Mouse (Mus musculus): ENCODE measurements around the gene Rnf113a2. TPM values are rescaled to one million over a fixed set of nuclear protein-coding genes. Genes with fewer than 3 reads are reported as not detected.
A peak's percentile ranks its signal among the peaks of the same experiment; 100 is the strongest.

The Rnf113a2 gene
- polyA plus RNA-seq, 1 experiment from 2014 or later = 21.1 TPM

DNA sequence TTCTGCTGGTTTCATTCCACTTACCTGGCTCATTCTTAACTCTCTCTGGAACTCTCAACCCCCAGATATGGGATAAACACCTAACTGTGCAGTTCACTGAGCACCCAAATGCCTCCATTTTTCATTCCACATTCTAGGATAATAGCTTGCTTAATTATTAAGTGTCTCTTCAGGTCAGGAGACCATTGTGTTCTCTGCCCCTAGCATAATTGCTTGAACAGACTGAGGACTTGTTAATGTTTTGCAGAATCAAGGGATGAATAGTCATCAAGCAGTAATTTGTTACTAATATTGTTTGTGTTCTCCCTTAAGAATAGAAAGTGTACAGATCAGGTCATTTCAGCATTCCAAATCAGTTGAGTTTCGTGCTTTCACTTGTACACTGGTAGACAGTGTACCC lies 30.4 kb downstream of the Rnf113a2 start:
- WGBS = 65% methylated on average over 1 of the region's 1 CpGs
- DNase-seq (no peak), ATAC-seq (ENCODE audit: insufficient read depth) (no peak)
- no peak for TF ChIP-seq CTCF (IDR thresholded peaks at IDR 0.05; ENCODE audit: low read depth)
- no peaks in the 10 kb centered on the region for H3K4me1 ChIP-seq (ENCODE audit: insufficient read depth)
- H3K27ac ChIP-seq (ENCODE audit: low read depth) = no peak overlapping the region
- H3K4me2 ChIP-seq = no peak overlapping the region
- H3K9ac ChIP-seq = no peak overlapping the region
- no peaks in the 10 kb centered on the region for H3K9me3 ChIP-seq (ENCODE audit: low read depth, low read length)
- no peaks in the 10 kb centered on the region for H3K27me3 ChIP-seq (ENCODE audit: insufficient read depth, low read length)
- H3K36me3 ChIP-seq (ENCODE audit: insufficient read depth) = no peaks in the 10 kb centered on the region
- H3K4me3 ChIP-seq (ENCODE audit: low read depth, low read length) = no peak overlapping the region

DNA sequence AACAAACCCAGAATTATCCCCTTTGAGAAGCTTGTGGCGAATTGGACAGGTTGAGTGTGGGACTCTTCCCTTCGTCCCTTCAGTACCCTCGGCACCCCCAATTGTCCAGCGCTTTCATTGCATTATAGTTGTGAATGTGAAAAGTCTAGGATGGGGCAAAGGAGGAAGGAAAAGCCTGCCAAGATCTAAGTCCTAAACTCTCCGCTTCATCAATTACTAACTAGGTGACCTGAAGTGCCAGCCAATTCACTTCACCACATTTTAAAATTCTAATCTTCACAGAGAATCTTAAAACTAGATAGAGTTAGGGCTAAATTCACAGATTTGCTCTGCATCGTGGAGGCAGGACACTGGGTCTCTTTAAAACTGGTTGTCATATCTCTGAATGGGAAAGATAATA lies 31.2 kb downstream of the Rnf113a2 start:
- H3K4me2 ChIP-seq = no peak overlapping the region
- ATAC-seq (ENCODE audit: insufficient read depth) (no peak), DNase-seq (no peak)
- no peaks in the 10 kb centered on the region for H3K36me3 ChIP-seq (ENCODE audit: insufficient read depth)
- H3K27me3 ChIP-seq (ENCODE audit: insufficient read depth, low read length) = no peaks in the 10 kb centered on the region
- no peaks in the 10 kb centered on the region for H3K4me1 ChIP-seq (ENCODE audit: insufficient read depth)
- no peak overlapping the region for H3K27ac ChIP-seq (ENCODE audit: low read depth)
- TF ChIP-seq CTCF (IDR thresholded peaks at IDR 0.05; ENCODE audit: low read depth) = no peak
- 79% methylated on average over 6 of the region's 6 CpGs for WGBS
- no peak overlapping the region for H3K4me3 ChIP-seq (ENCODE audit: low read depth, low read length)
- no peak overlapping the region for H3K9ac ChIP-seq
- no peaks in the 10 kb centered on the region for H3K9me3 ChIP-seq (ENCODE audit: low read depth, low read length)

DNA sequence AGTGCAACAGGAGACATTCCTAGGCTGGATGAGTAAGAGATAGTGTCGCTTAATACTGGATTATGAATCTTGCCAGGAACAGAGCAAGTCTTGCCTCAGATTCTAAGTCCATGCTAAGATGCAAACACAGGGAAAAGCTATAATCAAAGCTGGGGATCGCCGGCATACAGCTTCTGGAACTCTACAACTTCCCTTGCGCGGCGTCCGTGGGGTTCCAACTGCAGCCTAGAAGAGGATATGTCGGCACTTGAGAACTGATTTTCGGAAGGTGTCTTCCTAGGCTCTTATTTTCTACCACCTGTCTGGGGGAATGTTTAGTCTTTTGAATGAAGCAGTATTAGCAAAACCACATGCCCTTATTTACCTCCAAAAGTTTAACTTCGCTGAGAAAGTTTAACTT lies 32.9 kb downstream of the Rnf113a2 start:
- H3K4me2 ChIP-seq = peak overlapping the region; percentile 91
- no peaks in the 10 kb centered on the region for H3K9me3 ChIP-seq (ENCODE audit: low read depth, low read length)
- H3K9ac ChIP-seq = peak overlapping the region; percentile 61
- H3K36me3 ChIP-seq (ENCODE audit: insufficient read depth) = no peaks in the 10 kb centered on the region
- peak overlapping the region; percentile 76 for H3K4me3 ChIP-seq (ENCODE audit: low read depth, low read length)
- DNase-seq (no peak), ATAC-seq (ENCODE audit: insufficient read depth) (no peak)
- no peaks in the 10 kb centered on the region for H3K4me1 ChIP-seq (ENCODE audit: insufficient read depth)
- no peak for TF ChIP-seq CTCF (IDR thresholded peaks at IDR 0.05; ENCODE audit: low read depth)
- no peak overlapping the region for H3K27ac ChIP-seq (ENCODE audit: low read depth)
- no peaks in the 10 kb centered on the region for H3K27me3 ChIP-seq (ENCODE audit: insufficient read depth, low read length)
- 48% methylated on average over 10 of the region's 10 CpGs for WGBS

DNA sequence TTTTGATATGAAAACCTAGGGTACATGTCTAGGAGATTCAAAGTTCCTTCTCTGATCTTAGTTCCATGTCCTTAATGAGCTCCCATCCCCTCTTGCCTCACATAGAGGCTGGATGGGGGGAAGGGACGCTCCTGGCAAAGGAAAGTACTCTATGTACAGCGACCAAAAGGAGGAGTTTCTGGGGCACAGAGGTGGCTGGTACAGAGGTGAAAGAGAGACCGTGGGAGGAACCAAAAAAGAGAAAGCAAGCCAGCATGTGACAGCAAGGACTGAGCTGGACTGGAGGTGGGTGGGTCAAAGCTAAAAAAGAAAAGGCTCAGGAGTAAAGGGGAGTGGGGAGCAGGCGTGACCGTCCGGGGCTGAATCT lies 33.3 kb downstream of the Rnf113a2 start:
- no peak for ATAC-seq (ENCODE audit: insufficient read depth)

DNA sequence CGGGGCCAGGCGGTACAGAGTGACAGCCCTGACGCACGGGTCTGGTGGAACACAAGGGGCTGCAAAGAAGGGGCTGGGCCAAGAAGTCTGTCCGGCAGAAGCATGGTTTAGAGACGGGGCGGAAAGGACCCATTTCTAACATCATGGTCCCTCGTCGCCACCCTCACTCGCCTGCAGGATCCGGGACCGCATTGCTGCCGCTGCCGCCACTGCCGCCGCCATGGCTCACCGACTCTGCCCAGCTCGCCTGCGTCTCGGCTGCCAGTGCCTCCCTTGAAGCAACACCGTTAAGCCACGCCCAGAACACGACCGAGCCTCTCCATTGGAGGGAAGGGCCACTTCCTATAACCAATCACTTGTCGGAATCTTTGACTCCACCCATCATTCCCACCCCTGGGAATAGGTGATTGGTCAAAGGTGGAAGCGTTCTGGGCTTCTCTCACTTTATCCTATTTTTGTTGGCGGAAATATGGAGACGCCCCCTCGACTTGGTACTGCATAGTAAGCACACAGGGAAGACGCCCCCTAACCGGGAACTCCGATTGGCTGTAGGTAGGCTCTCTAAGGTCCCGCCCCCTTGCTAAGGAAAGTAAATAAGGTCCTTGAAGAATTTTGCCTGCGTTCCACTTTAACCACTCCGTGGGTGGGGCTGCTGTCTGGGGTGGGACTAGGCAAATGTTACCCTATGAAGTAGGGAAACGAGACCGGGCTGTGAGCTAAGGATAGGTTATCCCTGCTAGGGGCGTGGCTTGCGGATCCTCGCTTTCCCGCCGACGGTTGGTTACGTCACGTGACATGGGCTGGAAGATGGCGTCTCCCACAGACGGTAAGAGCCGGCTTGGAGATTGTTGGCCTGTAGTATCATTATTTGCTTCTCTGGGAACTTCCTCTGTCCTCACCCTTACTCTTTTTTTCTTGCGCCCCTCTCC lies 34.0 kb downstream of the Rnf113a2 start, which contains the start of the genes Aldh6a1 and Lin52:
TSS of gene Aldh6a1 (minus strand) at position 287 of the 929 bp plus-strand sequence.
TSS of gene Lin52 (plus strand) at position 705 of the 929 bp plus-strand sequence.
- Histone ChIP-seq H3K9me3 (ENCODE audit: low read depth, low read length) (no peaks in the 10 kb centered on the region), H3K4me1 (ENCODE audit: insufficient read depth) (no peaks in the 10 kb centered on the region), H3K27me3 (ENCODE audit: insufficient read depth, low read length) (no peaks in the 10 kb centered on the region), H3K36me3 (ENCODE audit: insufficient read depth) (no peaks in the 10 kb centered on the region), H3K9ac (peak within 1 kb of the TSS; percentile 66), H3K4me3 (ENCODE audit: low read depth, low read length) (peak within 1 kb of the TSS; percentile 76), H3K4me2 (peak within 1 kb of the TSS; percentile 91), H3K27ac (ENCODE audit: low read depth) (peak within 1 kb of the TSS; percentile 59)
- ATAC-seq (ENCODE audit: insufficient read depth) (peak; percentile 99), DNase-seq (peak; percentile 99)
- TF ChIP-seq CTCF (IDR thresholded peaks at IDR 0.05; ENCODE audit: low read depth) = no peak
- WGBS = under 1% methylated on average over 49 of the region's 49 CpGs

More for the DNA sequence above, 33.3 kb downstream of the Rnf113a2 start:
- Histone ChIP-seq H3K36me3 (ENCODE audit: insufficient read depth) (no peaks in the 10 kb centered on the region), H3K4me3 (ENCODE audit: low read depth, low read length) (peak overlapping the region; percentile 76), H3K4me2 (peak overlapping the region; percentile 91), H3K9me3 (ENCODE audit: low read depth, low read length) (no peaks in the 10 kb centered on the region), H3K9ac (peak overlapping the region; percentile 61), H3K27ac (ENCODE audit: low read depth) (peak overlapping the region; percentile 26; the same call in 1 of the 2 replicates), H3K27me3 (ENCODE audit: insufficient read depth, low read length) (no peaks in the 10 kb centered on the region), H3K4me1 (ENCODE audit: insufficient read depth) (no peaks in the 10 kb centered on the region)
- TF ChIP-seq CTCF (IDR thresholded peaks at IDR 0.05; ENCODE audit: low read depth) = no peak
- no peak for DNase-seq
- WGBS = 0% methylated on average over 6 of the region's 6 CpGs

DNA sequence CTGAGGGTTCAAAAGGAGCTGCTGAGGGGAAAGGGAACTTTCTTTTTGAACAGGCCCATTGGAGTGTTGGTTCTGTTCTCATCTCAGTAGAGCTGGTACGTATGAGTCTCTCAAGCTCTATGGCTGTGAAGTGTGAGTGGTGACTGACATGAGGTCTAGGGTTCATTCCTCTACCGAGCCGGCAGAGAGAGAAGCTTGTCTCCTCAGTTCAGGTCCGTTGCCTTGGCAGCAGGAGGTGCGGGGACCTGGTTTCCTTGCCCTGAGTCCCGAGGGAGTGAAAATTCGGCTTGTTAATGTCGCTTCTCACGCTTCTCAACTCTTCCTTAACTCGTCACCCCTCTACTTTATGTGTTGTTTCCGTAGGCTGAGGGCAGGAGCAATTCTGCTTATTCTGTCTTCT lies 34.8 kb downstream of the Rnf113a2 start:
- no peak for ATAC-seq (ENCODE audit: insufficient read depth)
- Histone ChIP-seq H3K27ac (ENCODE audit: low read depth) (peak overlapping the region; percentile 59; the same call in 1 of the 2 replicates), H3K4me1 (ENCODE audit: insufficient read depth) (no peaks in the 10 kb centered on the region), H3K4me3 (ENCODE audit: low read depth, low read length) (peak overlapping the region; percentile 76), H3K9me3 (ENCODE audit: low read depth, low read length) (no peaks in the 10 kb centered on the region), H3K27me3 (ENCODE audit: insufficient read depth, low read length) (no peaks in the 10 kb centered on the region), H3K36me3 (ENCODE audit: insufficient read depth) (0 out of 2 replicates have a peak, but pooled peaks cover 1% of the 10 kb centered on the region), H3K9ac (peak overlapping the region; percentile 66), H3K4me2 (peak overlapping the region; percentile 91)
- no peak for TF ChIP-seq CTCF (IDR thresholded peaks at IDR 0.05; ENCODE audit: low read depth)
- peak; percentile 6 for DNase-seq
- under 1% methylated on average over 11 of the region's 11 CpGs for WGBS

DNA sequence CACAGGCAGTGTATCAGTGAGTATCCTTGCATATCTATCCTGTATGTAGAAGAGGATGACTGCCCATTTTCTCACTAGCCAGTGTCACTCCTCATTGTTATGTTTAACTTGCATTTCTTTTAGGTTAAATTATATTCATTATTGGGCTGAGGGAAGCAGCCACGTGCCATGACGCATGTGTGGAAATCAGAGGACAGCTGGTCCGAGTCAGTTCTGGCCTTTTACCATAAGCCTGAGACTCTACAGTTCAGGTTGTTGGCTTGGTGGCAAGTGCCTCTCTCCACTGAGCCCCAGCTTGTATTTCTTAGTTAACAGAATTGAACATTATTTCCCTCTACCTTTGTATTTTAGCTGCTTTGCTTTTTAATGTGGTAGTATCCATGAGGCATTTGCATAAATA lies 39.9 kb downstream of the Rnf113a2 start:
- no peak overlapping the region for H3K27ac ChIP-seq (ENCODE audit: low read depth)
- no peak for TF ChIP-seq CTCF (IDR thresholded peaks at IDR 0.05; ENCODE audit: low read depth)
- H3K4me2 ChIP-seq = no peak overlapping the region
- H3K9ac ChIP-seq = no peak overlapping the region
- DNase-seq (no peak), ATAC-seq (ENCODE audit: insufficient read depth) (no peak)
- H3K27me3 ChIP-seq (ENCODE audit: insufficient read depth, low read length) = no peaks in the 10 kb centered on the region
- no peaks in the 10 kb centered on the region for H3K9me3 ChIP-seq (ENCODE audit: low read depth, low read length)
- H3K4me3 ChIP-seq (ENCODE audit: low read depth, low read length) = no peak overlapping the region
- peaks cover 34% of the 10 kb centered on the region for H3K36me3 ChIP-seq (ENCODE audit: insufficient read depth)
- H3K4me1 ChIP-seq (ENCODE audit: insufficient read depth) = no peaks in the 10 kb centered on the region
- WGBS = 83% methylated on average over 3 of the region's 3 CpGs

Data from lung, embryonic 14.5 days (tissue).